Mouse (Mus musculus): ENCODE measurements around the gene Cldn34c2. TPM values are rescaled to one million over a fixed set of nuclear protein-coding genes. Genes with fewer than 3 reads are reported as not detected.
A peak's percentile ranks its signal among the peaks of the same experiment; 100 is the strongest.
"Not testable (repeated sequence)": the region's sequence is repeated elsewhere in the genome, so short reads cannot be mapped to it uniquely, and the experiment has no call there.

Cldn34c2 gene
- not detected in 2 replicates for polyA plus RNA-seq (2016; fragmentation: Nextera tagmentation; extraction: Ambion mirVana)

DNA sequence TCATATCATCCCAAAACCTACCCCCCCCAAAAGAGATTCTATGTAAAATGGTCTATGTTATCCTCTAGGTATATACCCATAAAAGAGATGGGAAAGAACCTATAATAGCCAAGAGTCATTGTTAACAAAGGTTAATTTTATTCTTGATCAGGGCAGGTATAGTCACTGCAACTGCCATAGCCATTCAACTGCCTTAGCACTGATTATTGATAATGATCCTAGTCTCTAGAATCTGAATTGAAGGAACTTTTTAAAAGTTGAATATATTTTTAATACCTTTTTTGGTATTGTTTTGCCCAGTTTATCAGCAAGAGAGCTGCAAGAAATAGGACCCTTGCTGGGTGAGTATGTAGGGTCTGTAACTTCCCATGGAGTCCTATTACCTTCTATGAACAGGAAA lies at the start of gene Cldn34c2:
Gene Cldn34c2 (plus strand): TSS at position 301 of the 400 bp plus-strand sequence.
- not testable (repeated sequence) for H3K4me1 ChIP-seq; H3K9me3 ChIP-seq; H3K4me3 ChIP-seq; H3K27me3 ChIP-seq (ENCODE audit: insufficient read depth, poor library complexity, severe bottlenecking); DNase-seq (ENCODE audit: low spot score); H3K27ac ChIP-seq; H3K36me3 ChIP-seq

DNA sequence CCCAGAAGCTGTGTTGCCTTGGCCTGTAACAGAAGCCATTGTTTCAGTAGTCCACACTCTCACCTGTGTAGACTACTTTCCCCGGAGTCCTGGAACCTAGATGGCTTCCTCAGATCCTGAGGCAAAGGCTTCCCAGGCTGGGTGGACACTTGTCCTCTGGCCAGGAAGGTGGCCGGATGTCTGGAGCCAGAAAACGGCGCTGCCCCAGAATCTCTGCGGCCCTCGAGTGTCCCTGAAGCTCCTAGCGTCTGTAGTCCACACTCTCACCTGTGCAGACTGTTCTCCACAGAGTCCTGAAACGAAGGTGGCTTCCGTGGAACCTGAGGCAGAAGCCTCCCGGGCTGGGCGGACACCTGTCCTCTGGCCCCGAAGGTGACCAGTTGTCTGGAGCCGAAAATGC lies 30.1 kb upstream of the Cldn34c2 start:
- WGBS, result 84% methylated on average over 13 of the region's 13 CpGs
- H3K9me3 ChIP-seq; H3K27ac ChIP-seq; H3K4me3 ChIP-seq; H3K4me1 ChIP-seq; H3K27me3 ChIP-seq (ENCODE audit: insufficient read depth, poor library complexity, severe bottlenecking); H3K36me3 ChIP-seq: not testable (repeated sequence)
- DNase-seq (ENCODE audit: low spot score), result peak; percentile 54

DNA sequence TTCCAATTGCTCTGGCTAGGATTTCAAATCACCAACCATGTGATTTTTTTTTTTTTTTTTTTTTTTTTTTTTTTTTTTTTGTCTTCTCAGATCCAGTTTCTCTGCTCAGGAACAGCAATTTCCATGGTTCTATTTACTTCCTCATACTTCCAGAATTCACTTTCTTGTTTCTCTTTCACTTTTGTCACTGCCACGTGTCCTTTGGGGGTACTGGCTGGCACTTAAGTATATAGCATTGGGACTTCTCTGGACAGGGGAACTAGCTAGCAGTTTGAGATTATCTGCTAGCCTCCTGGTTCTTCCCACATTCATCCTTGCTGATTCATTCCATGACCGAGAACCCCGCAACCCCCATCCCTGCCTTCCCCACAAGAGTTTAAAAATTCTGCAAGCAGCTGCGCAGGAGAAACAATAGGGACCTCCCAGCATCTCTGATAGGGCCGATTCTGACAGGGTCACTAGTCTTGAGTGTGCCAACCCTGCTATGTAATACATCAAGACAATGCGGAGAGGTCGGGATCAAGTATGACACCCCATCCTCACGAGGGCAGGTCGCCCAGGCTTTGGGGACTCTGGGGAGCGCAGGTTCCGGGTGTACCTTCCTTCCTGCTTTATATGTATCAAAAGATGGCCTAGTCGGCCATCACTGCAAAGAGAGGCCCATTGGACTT lies 30.8 kb downstream of the Cldn34c2 start:
- H3K4me1 ChIP-seq; H3K36me3 ChIP-seq; H3K27me3 ChIP-seq (ENCODE audit: insufficient read depth, poor library complexity, severe bottlenecking); H3K27ac ChIP-seq; H3K9me3 ChIP-seq; DNase-seq (ENCODE audit: low spot score); H3K4me3 ChIP-seq: not testable (repeated sequence)
- 88% methylated on average over 9 of the region's 12 CpGs for WGBS

Other genes starting within 250 kb of the Cldn34c2 start
- not detected in 2 replicates for gene Gm17467, start 123.1 kb downstream of the Cldn34c2 start, polyA plus RNA-seq (2016; fragmentation: Nextera tagmentation; extraction: Ambion mirVana)
- gene Cldn34c3, start 212.0 kb downstream of the Cldn34c2 start, polyA plus RNA-seq (2016; fragmentation: Nextera tagmentation; extraction: Ambion mirVana), result not detected in 2 replicates